Mouse (Mus musculus): ENCODE measurements around the gene Poc1b.

DNA sequence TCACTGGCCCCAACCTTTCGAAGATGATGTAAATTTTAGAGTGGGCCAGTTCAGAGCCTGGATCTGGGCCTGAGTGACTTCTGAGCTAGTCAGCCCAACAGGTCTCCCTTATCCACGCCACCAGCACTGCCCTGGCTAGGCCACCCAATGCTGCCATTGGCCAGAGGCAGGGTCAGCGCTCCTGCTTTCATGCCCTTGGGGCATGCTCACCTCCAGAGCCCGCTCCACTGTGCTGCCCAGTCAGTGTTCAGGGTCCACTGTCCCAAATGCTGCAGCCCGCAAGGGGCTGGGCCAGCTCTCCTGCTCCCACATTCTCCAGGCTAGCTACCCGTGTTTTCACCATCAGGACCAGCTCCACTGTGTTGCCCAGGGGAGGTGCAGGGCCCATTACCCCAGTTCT lies 43.2 kb downstream of the Poc1b start:
- TF ChIP-seq CTCF (IDR thresholded peaks at IDR 0.05; ENCODE audit: control insufficient read depth, insufficient read depth, low read length) (no peak), POLR2A (IDR thresholded peaks at IDR 0.05; ENCODE audit: borderline replicate concordance, control insufficient read depth, low read depth, low read length) (no peak)

All from bone marrow, adult 2 months (tissue).